Mouse (Mus musculus) natural killer cell, adult 2 months (primary cell): ENCODE measurements around the gene Hadhb.

ENCODE experiments used
- DNase-seq, 2 experiments: peaks; one replicate each; pipeline ENCODE4 v3.0.0; 2022; ENCODE audit warnings: low spot score in 2 of 2

The Hadhb gene

DNA sequence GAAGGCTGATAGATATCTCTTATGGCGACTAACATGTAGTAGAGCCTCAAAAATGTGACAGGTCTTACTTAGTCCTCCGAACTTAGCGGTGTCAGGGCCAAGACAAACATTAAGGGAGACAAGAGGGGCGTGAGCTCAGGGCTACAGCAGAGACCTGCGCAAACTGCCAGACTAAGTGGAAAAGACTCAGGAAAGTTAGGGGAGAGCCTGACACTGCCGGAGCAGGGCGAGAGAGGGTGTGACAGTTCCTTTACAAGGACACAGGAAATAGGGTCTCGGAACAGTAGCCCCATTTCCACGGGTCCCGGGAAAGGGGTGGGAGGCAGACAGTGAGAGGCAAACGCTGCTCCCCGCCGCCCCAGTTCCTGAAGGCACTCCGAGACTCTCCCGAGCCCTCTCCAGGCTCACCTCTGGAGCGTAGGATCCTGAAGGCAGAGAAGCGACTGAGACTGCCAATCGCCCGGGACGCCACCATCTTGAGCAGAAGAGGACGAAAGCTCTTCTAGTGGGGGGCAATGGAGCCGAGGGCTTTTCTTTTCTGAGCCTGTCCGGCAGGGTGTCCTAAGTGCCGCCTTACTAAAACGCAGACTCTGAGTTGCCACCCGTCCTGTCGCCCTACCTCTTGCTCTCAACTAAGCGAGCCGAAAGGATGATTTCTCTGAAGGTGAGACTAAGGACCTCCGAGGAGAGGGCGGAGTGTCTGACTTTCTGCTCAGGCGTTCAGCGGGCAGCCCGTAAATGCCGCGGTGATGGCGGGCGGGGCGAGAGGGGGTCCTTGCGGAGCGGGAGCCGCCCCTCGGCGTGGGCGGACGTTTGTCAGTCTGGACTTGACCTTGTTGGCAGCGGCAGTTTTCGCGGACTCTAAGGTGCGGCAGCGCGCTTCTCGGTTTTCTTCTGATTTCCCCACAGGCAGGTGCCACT lies at the start of gene Hadhb, which contains the start of gene Hadha:
Gene Hadhb, plus strand, starts transcription at position 775 of the 921 bp plus-strand sequence.
Gene Hadha, minus strand, starts transcription at position 689 of the 921 bp plus-strand sequence.
- DNase-seq: peak; percentile 95

GRCm38 (mm10) chr5:30105668-30106300 lies 49.3 kb upstream of the Hadhb start, which contains the start of gene 3110082J24Rik:
Gene 3110082J24Rik (minus strand): TSS chr5:30106086.
- DNase-seq: no peak

- no peak for DNase-seq
Measured at GRCm38 (mm10) chr5:30106756-30107155, 48.3 kb upstream of the Hadhb start.

- no peak for DNase-seq
Measured at GRCm38 (mm10) chr5:30107186-30107585, 47.9 kb upstream of the Hadhb start.

DNA sequence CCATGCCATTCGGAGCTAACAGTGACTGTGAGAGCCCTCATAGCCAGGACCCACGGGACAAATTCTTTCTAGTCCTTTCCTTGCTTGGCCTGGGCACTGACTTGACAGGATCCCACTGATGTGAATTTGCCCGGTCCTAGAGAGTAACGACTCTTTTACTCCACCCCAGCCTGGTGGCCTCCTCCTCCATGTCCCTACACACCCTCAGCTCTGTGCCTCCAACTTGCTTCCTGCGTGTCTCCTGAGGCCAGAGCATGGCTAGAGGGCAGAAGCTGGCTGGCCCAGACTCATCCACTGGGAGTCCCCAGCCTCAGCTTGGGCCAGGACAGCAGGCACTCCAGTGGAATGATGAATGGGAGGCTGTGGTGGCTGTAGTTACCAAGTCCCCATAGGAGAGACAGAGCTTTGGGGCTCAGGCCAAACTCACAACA lies 47.4 kb upstream of the Hadhb start:
- DNase-seq: no peak

DNA sequence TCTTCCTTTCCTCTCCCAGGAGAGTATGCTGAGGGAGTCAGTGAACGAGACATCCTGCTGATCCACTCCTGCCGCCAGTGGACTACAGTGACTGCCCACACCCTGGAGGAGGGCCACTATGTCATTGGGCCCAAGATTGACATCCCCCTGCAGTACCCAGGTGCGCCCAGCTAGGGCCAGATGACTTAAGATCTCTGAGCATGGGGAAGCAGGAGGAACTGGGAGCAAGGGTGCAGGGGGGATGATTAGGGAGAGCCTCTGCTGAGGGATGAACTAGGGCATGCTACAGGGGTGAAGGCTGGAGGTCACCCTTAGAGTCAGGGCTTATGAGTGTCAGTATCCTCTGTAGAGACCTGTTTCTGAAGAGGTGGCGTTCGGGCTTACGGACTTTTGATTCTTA lies 46.8 kb upstream of the Hadhb start:
- no peak for DNase-seq

- DNase-seq: no peak
Measured at GRCm38 (mm10) chr5:30109899-30110298, 45.1 kb upstream of the Hadhb start.

- DNase-seq: no peak
Measured at GRCm38 (mm10) chr5:30110371-30111060, 44.5 kb upstream of the Hadhb start.

DNA sequence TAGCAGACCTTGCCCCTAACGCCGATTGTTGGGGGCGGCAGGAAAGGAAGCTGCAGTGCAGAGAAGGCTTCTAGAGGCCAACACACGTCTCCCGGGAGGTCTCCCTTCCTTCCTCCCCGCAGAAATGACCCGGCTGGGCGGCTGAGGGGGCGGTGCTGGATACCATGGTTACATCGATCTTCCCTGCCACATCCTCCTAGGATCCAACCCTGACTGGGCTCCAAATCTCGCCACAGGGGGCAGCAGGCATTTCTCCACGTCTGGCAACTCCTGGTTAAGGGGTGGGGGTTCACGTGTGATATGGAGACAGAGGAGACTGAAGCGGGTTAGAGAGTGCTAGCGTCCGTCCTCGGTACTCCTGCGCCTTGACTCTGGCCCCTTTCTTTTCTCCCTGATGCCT lies 43.9 kb upstream of the Hadhb start:
- DNase-seq: no peak

DNA sequence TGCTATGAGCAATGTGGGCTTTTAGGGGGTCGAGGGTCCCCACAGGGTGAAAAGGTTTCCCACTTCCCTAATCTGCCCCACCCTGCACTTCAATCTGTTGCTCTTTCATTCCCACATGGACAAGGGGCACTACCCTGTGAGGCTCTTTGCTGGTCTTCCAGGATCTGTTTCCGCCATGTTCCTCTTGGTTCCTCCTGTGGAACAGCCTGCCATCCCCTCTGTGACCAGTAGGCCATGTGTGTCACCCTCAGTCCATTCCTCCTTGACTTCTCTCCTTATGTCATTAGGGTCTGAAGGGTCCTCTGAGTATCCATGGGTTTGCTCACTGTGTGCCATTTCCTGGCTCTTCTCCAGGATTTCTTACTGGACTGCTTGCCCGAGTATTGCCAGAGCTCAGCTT lies 43.3 kb upstream of the Hadhb start:
- DNase-seq: no peak

DNA sequence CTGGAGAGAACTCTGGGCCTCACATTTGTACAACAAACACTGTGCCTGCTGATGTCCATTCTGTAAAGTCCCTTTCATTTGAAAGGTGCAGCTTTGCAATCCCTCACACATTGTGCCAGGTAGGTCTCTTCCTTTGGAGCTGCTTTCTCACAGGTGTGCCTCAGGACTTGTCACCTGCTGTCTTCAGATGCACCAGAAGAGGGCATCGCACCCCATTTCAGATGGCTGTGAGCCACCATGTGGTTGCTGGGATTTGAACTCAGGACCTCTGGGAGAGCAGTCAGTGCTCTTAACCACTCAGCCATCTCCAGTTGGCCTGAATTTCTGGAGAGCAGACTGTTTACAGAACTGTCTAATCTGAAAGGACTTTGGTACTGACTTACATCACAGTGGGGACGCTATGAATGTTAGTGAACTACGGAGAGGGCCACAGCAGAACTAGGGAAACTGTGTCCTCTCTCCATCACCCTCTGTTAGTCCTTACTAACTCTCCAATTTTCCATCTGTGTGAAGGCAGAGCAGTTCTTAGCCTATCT lies 42.4 kb upstream of the Hadhb start:
- no peak for DNase-seq

DNA sequence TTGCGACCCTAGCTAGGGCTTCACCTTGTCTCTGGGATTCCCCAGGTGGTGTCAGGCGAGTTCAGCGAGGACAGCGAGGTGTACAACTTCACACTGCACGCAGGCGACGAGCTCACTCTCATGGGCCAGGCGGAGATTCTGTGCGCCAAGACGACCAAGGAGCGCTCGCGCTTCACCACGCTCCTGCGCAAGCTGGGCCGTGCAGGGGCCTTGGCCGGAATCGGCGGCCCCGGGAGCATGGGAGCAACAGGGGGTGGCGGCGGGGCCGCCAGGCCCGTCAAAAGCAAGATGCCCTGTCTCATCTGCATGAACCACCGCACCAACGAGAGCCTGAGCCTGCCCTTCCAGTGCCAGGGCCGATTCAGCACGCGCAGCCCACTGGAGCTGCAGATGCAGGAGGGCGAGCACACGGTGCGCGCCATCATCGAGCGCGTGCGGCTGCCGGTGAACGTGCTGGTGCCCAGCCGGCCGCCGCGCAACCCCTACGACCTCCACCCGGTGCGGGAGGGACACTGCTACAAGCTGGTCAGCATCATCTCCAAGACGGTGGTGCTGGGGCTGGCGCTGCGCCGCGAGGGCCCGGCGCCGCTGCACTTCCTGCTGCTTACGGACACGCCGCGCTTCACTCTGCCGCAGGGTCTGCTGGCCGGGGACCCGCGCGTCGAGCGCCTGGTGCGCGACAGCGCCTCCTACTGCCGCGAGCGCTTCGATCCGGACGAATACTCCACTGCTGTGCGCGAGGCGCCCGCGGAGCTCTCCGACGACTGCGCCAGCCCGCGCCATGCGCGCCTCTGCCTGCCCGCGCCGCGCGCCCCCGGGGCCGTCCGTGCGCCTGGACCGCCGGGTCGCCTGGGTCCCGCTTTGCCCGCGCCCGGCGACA lies 40.9 kb upstream of the Hadhb start:
- DNase-seq: peak in 1 of 2 experiments; percentile 36

DNA sequence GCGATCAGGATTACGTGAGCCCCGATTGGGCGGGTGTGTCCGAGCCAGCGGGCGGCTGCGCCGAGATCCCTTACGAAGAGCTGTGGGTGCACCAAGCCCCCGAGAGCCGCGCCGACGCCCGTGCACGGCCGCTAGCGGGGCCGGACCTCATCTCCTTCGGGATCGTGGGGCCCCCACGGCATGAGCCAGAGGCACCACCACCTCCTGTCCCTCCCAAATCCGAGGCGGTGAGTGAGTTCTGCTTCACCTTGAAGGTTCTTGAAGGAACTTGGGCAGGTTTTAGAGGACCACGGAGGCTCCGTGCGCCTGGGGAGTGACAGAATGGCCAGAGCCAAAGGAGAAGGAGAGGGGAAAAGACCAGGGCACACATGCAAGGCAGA lies 40.3 kb upstream of the Hadhb start:
- no peak for DNase-seq

- DNase-seq: no peak
Measured at GRCm38 (mm10) chr5:30115718-30116117, 39.3 kb upstream of the Hadhb start.

- no peak for DNase-seq
Measured at GRCm38 (mm10) chr5:30118018-30118417, 37.0 kb upstream of the Hadhb start.

GRCm38 (mm10) chr5:30119163-30119562 lies 35.9 kb upstream of the Hadhb start:
- no peak for DNase-seq

- no peak for DNase-seq
Measured at GRCm38 (mm10) chr5:30120106-30120505, 34.9 kb upstream of the Hadhb start.

DNA sequence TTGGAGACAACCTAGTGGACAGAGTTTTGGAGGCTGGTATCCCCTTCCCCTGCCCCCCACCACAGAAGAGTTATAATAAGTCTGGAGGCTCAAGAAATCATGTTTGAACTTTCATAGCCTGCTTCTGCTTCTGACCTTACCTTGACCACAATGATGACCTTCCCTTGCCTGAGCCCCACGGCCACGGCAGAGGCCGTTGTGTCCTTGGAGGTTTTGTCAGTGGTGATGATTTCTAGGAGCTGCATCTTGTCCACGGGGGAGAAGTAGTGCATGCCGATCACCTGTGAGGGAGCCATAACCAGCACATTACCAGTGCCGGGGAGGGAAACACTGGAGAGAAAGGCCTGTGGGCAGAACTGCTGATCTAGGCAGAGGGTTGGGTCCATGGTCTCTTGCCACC lies 32.6 kb upstream of the Hadhb start:
- no peak for DNase-seq

DNA sequence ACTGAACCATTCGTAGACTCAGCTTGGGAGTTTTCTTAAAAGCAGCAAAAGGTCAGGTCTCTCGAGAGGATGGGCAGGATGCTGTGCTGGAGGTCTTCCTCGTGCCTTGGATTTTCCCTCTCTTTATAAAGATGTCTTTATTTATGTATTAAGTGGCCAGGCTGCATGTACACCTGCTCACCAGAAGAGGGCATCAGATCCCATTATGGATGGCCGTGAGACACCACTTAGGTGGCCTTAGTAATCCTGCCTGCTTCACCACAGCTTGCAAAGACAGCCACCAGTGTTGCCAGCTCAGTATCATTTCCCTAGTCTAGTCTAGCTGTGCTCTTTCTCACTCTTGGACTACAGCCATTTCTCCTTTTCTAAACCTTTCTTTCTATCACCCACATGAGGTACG lies 29.5 kb upstream of the Hadhb start:
- peak in 1 of 2 experiments; percentile 22 for DNase-seq

DNA sequence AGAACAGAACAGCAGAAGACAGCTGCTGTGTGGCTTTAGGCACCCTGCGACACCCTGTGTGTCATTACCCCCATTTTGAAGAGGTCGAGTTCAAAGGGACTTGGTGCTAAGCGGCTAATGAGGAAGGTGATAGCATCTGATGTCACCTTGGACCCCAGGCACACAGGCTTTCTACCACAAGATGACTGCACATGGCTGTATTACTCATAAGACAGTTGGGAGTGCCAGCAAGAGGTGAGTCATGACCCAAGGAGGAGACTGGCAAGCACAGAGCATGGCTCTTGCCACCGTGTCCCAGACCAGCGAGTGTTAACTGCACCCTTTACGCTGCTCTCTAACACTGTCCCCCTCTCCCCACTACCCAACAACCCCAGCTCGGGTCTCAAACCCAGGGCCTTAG lies 28.3 kb upstream of the Hadhb start:
- DNase-seq: no peak
